Mouse (Mus musculus): ENCODE data around the gene Nek9. TPM values are rescaled to one million over a fixed set of nuclear protein-coding genes. Genes with fewer than 3 reads are reported as not detected.
A peak's percentile ranks its signal among the peaks of the same experiment; 100 is the strongest.

The Nek9 gene
- total RNA-seq, 4 experiments from 2014 or later: 96.5 to 138 (median 126) TPM

- no peak for DNase-seq
Measured at GRCm38 (mm10) chr12:85346374-85346773, 7.2 kb upstream of the Nek9 start.

GRCm38 (mm10) chr12:85345559-85345958 is 6.4 kb upstream of the Nek9 start:
- DNase-seq: no peak

GRCm38 (mm10) chr12:85344252-85344651 is 5.1 kb upstream of the Nek9 start:
- no peak for DNase-seq

GRCm38 (mm10) chr12:85342310-85342709 is 3.1 kb upstream of the Nek9 start:
- DNase-seq: no peak

GRCm38 (mm10) chr12:85341131-85341530 is 2.0 kb upstream of the Nek9 start:
- no peak for DNase-seq

- no peak for DNase-seq
Measured at GRCm38 (mm10) chr12:85339947-85340346, 785 bp upstream of the Nek9 start.

- no peak for DNase-seq
Measured at GRCm38 (mm10) chr12:85338815-85339214, 347 bp downstream of the Nek9 start.

GRCm38 (mm10) chr12:85337567-85338311 is 1.4 kb downstream of the Nek9 start:
- DNase-seq: no peak

GRCm38 (mm10) chr12:85330153-85330552 is 9.0 kb downstream of the Nek9 start:
- peak; percentile 71 for DNase-seq

- no peak for DNase-seq
Measured at GRCm38 (mm10) chr12:85308651-85309050, 30.5 kb downstream of the Nek9 start.

- peak; percentile 74 for DNase-seq
Measured at GRCm38 (mm10) chr12:85305247-85305892, 33.8 kb downstream of the Nek9 start.

GRCm38 (mm10) chr12:85304725-85305124 is 34.4 kb downstream of the Nek9 start:
- no peak for DNase-seq

- no peak for DNase-seq
Measured at GRCm38 (mm10) chr12:85303256-85303655, 35.9 kb downstream of the Nek9 start.

GRCm38 (mm10) chr12:85298835-85299180 is 40.4 kb downstream of the Nek9 start:
- no peak for DNase-seq

GRCm38 (mm10) chr12:85298127-85298834 is 40.9 kb downstream of the Nek9 start:
- no peak for DNase-seq

GRCm38 (mm10) chr12:85297345-85297997 is 41.7 kb downstream of the Nek9 start:
- no peak for DNase-seq

GRCm38 (mm10) chr12:85296915-85297314 is 42.2 kb downstream of the Nek9 start:
- no peak for DNase-seq

- DNase-seq: no peak
Measured at GRCm38 (mm10) chr12:85295506-85295905, 43.7 kb downstream of the Nek9 start.

- DNase-seq: no peak
Measured at GRCm38 (mm10) chr12:85292906-85293305, 46.3 kb downstream of the Nek9 start.

GRCm38 (mm10) chr12:85292288-85292687 is 46.9 kb downstream of the Nek9 start:
- no peak for DNase-seq

GRCm38 (mm10) chr12:85291541-85291940 is 47.6 kb downstream of the Nek9 start:
- DNase-seq: no peak

GRCm38 (mm10) chr12:85290633-85291032 is 48.5 kb downstream of the Nek9 start:
- DNase-seq: no peak

All from adrenal gland, adult 8-10 months (tissue).